Comparison of ENCODE assay signal across 23 mouse cellular contexts in the genomic region with DNA sequence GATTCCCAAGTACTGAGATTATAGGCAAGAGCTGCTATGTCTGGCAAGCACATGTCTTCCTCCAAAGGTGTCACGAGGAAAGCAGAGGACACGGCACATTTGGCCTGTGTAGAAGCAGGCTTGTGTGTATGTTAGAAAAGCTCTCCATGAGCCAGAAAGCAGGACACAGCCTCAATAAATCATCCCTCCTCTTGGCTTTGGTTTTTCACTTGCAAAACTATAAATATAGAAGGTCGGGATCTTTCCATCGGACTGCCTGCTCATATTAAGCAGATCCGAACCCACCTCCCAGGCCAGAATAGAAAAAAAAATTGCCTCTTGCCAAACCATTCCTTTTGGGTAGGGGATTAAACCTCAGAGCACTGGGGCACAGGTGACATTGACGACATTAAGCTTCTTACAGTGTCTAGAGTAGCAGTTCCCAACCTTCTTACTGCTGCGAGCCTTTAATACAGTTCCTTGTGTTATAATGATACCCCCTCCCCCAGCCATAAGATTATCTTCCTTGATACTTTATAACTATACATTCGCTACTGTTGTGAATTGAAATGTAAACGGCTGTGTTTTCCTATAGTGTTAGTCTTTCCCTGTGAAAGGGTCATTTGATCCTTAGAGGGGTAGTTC. TPM values are rescaled to one million over a fixed set of nuclear protein-coding genes. Genes with fewer than 3 reads are reported as not detected.
A peak's percentile ranks its signal among the peaks of the same experiment; 100 is the strongest.
DNase-seq lines count a peak whose midpoint lies in the region; ATAC-seq and TF ChIP-seq lines count a peak whose summit lies in the region.
"Had no signal": no experiment of that assay in that cellular context is flagged by ENCODE, and none has a peak within 500 bp of the region (broad histone marks: within the 10 kb centered on the region; RNA-seq: fewer than 3 reads in every experiment).

No protein-coding gene starts in this region.

- H3K36me3 ChIP-seq in lung, postnatal 0 days (ENCODE audit: insufficient read depth, low read length): no peaks in the 10 kb centered on the region
- no peaks in the 10 kb centered on the region for H3K36me3 ChIP-seq in midbrain, embryonic 13.5 days
- H3K36me3 ChIP-seq: embryonic facial prominence, embryonic 12.5 days; forebrain, embryonic 12.5 days; G1E; heart, embryonic 13.5 days; hindbrain, embryonic 12.5 days had no signal

- no peak overlapping the region for H3K27ac ChIP-seq in lung, postnatal 0 days (ENCODE audit: low read length)
- H3K27ac ChIP-seq in midbrain, embryonic 13.5 days: no peak overlapping the region
- H3K27ac ChIP-seq: embryonic facial prominence, embryonic 12.5 days; forebrain, embryonic 12.5 days; heart, embryonic 13.5 days; hindbrain, embryonic 12.5 days had no signal

- peak; percentile 30 for DNase-seq in heart, adult 11 months
- DNase-seq in heart, postnatal 14 days: no peak
- DNase-seq in lung, postnatal 0 days (ENCODE audit: low spot score): peak; percentile 16
- no peak for DNase-seq in lung, postnatal 14 days
- peak; percentile 16 for DNase-seq in retina, postnatal 1 day
- DNase-seq in natural killer cell, adult 2 months (ENCODE audit: low spot score in 2 of 2): no peak
- DNase-seq: adrenal gland, adult 8-10 months; adrenal gland, postnatal 36 days; B cell, adult 2 months; cerebellum, adult 11 months; cerebellum, adult 9-10 months; cerebellum, postnatal 25 days; gastrocnemius, postnatal 10 days; heart, postnatal 4 days had no signal

- no peak overlapping the region for H3K4me3 ChIP-seq in lung, postnatal 0 days (ENCODE audit: low read depth, low read length)
- no peak overlapping the region for H3K4me3 ChIP-seq in midbrain, embryonic 13.5 days (replicated peaks)
- H3K4me3 ChIP-seq: embryonic facial prominence, embryonic 12.5 days; forebrain, embryonic 12.5 days; heart, embryonic 13.5 days; hindbrain, embryonic 12.5 days had no signal

- 50% methylated on average over 9 of the region's 9 CpGs for WGBS in lung, postnatal 0 days
- WGBS in midbrain, embryonic 13.5 days: 77% methylated on average over 9 of the region's 9 CpGs

- intact Hi-C loops in heart, postnatal 14 days (cut with DNase I): no loop called here

- no peak for TF ChIP-seq CTCF in lung, postnatal 0 days (IDR thresholded peaks at IDR 0.05)

- no peak overlapping the region for H3K9ac ChIP-seq in lung, postnatal 0 days (replicated peaks; ENCODE audit: low read depth)
- no peak overlapping the region for H3K9ac ChIP-seq in midbrain, embryonic 13.5 days (replicated peaks)
- H3K9ac ChIP-seq: embryonic facial prominence, embryonic 12.5 days; forebrain, embryonic 12.5 days; heart, embryonic 13.5 days; hindbrain, embryonic 12.5 days had no signal

- H3K9me3 ChIP-seq in lung, postnatal 0 days (ENCODE audit: low read length): no peaks in the 10 kb centered on the region
- H3K9me3 ChIP-seq in midbrain, embryonic 13.5 days: no peaks in the 10 kb centered on the region
- H3K9me3 ChIP-seq: embryonic facial prominence, embryonic 12.5 days; forebrain, embryonic 12.5 days; G1E; heart, embryonic 13.5 days; hindbrain, embryonic 12.5 days had no signal

- no peaks in the 10 kb centered on the region for H3K4me1 ChIP-seq in lung, postnatal 0 days (ENCODE audit: insufficient read depth, low read depth, low read length)
- no peaks in the 10 kb centered on the region for H3K4me1 ChIP-seq in midbrain, embryonic 13.5 days (replicated peaks)
- H3K4me1 ChIP-seq: embryonic facial prominence, embryonic 12.5 days; forebrain, embryonic 12.5 days; heart, embryonic 13.5 days; hindbrain, embryonic 12.5 days had no signal

- no peak for TF ChIP-seq EP300 in lung, postnatal 0 days (IDR thresholded peaks at IDR 0.05)

- ATAC-seq in lung, postnatal 0 days: no peak
- ATAC-seq in midbrain, embryonic 13.5 days: no peak
- ATAC-seq: CD4-positive, CD25-positive, alpha-beta regulatory T cell, adult 4 months; forebrain, embryonic 16.5 days; hindbrain, embryonic 16.5 days had no signal

- no peak overlapping the region for H3K4me2 ChIP-seq in lung, postnatal 0 days (replicated peaks; ENCODE audit: low read depth, low read length)
- no peak overlapping the region for H3K4me2 ChIP-seq in midbrain, embryonic 13.5 days (replicated peaks)
- H3K4me2 ChIP-seq: embryonic facial prominence, embryonic 12.5 days; forebrain, embryonic 12.5 days; heart, embryonic 13.5 days; hindbrain, embryonic 12.5 days had no signal

- no peaks in the 10 kb centered on the region for H3K27me3 ChIP-seq in lung, postnatal 0 days (replicated peaks; ENCODE audit: insufficient read depth, low read length)
- H3K27me3 ChIP-seq in midbrain, embryonic 13.5 days: no peaks in the 10 kb centered on the region
- H3K27me3 ChIP-seq: embryonic facial prominence, embryonic 12.5 days; forebrain, embryonic 12.5 days; heart, embryonic 13.5 days; hindbrain, embryonic 12.5 days had no signal

RNA-seq across cellular contexts. Expression of a gene that starts 31.4 kb away (rescaled TPM):
- 10 to 100 TPM; 30.3 to 32.8 TPM for total RNA-seq in heart, postnatal 14 days (2021)
- 43.3 and 45.3 TPM in 2 replicates for polyA plus RNA-seq in lung, postnatal 0 days (2015; fragmentation: Nextera tagmentation; extraction: Ambion mirVana)
- polyA plus RNA-seq in midbrain, embryonic 13.5 days (2015; fragmentation: Nextera tagmentation; extraction: Ambion mirVana): 30.4 and 31.2 TPM in 2 replicates

RNA-seq across cellular contexts. Expression of a gene that starts 44.8 kb away (rescaled TPM):
- 10 to 100 TPM; 12.0 to 14.0 TPM for total RNA-seq in heart, postnatal 14 days (2021)
- 27.1 and 30.5 TPM in 2 replicates for polyA plus RNA-seq in lung, postnatal 0 days (2015; fragmentation: Nextera tagmentation; extraction: Ambion mirVana)
- 28.6 and 32.8 TPM in 2 replicates for polyA plus RNA-seq in midbrain, embryonic 13.5 days (2015; fragmentation: Nextera tagmentation; extraction: Ambion mirVana)

RNA-seq across cellular contexts. Expression of a gene that starts 44.9 kb away (rescaled TPM):
- total RNA-seq in heart, postnatal 14 days (2021): 10 to 100 TPM; 74.7 to 90.3 TPM
- polyA plus RNA-seq in lung, postnatal 0 days (2015; fragmentation: Nextera tagmentation; extraction: Ambion mirVana): 36.0 and 41.1 TPM in 2 replicates
- polyA plus RNA-seq in midbrain, embryonic 13.5 days (2015; fragmentation: Nextera tagmentation; extraction: Ambion mirVana): 71.5 and 73.7 TPM in 2 replicates

Comparison
In these comparisons a context has a peak if more than half of its experiments do, and no peak if none do; other contexts are left out.
1. DNase-seq: peak in heart, adult 11 months (single experiment), lung, postnatal 0 days (single experiment) and retina, postnatal 1 day (single experiment); none in heart, postnatal 14 days (0 of 2), lung, postnatal 14 days (single experiment) and natural killer cell, adult 2 months (0 of 2).